Mouse (Mus musculus): ENCODE data around the gene Fnd3c2. TPM values are rescaled to one million over a fixed set of nuclear protein-coding genes. Genes with fewer than 3 reads are reported as not detected.
"Not testable (repeated sequence)": the region's sequence is repeated elsewhere in the genome, so short reads cannot be mapped to it uniquely, and the experiment has no call there.

Gene Fnd3c2
- total RNA-seq (2021), result 1 to 10 TPM in 1 of 2 experiments, not detected in 1; 1.4 TPM
- long read RNA-seq, experiment 1, result 0 reads
- long read RNA-seq, experiment 2, result 0 reads

DNA sequence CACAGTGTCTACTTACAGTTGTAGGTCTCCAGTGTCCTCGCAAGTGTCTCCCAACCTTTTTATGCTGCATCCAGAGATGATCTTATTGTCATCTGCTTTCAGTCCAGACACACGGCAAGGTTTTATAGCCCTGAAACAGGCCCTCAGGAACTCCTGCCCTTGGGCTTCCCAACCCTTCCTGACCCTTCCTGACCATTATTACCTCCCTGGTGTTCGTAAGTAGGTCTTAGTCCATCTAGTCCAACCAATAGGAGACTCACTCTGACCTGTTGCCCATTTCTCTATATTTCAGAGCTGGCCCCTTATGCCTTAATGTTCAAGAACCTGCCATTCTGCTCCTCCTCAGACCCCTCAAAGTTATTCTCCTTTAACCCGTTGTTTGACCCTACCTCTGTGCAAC is at the start of gene Fnd3c2:
Fnd3c2 (minus strand) TSS at position 101 of the 400 bp plus-strand sequence.
- DNase-seq, result no peak

DNA sequence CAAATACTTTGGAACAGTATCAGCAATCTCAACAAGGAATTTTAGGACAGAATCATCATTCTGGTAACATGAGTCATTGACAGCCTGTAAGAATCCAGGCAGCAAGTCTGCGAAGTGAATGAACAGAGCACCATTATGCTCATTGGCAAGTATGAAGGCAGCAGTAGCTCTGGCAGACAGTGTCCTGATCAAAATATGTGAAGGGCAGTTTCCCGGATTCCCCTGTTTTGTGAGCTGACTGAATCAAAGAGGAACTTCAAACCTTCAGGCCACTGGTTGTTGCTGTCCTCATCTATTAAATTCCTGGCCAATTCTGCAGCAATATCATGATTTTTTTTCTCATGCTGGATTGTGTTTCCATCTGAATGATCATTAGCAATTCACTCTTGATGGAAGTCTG is 29.3 kb upstream of the Fnd3c2 start:
- DNase-seq, result no peak

DNA sequence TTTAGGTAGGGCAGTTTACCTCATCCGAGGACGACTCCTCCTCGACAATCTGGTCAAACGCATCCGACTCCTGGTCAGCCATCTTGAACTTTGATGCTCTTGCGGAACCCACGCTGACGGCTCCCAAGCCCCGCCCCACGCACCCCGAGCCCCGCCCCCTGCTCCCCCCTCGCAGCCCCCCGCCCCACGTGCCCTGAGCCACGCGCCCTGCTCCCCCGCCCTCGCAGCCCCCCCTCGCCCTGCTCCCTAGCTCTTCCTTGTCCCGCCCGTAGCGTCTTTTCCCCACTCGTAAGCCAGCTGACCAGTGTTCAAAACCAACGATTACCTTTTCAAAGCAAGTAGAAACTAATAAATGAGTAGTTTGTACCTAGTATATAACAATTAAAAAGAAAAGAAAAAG is 34.1 kb downstream of the Fnd3c2 start, which contains the start of gene Taf9b:
Taf9b (minus strand) TSS at position 101 of the 400 bp plus-strand sequence.
- no peak for DNase-seq

DNA sequence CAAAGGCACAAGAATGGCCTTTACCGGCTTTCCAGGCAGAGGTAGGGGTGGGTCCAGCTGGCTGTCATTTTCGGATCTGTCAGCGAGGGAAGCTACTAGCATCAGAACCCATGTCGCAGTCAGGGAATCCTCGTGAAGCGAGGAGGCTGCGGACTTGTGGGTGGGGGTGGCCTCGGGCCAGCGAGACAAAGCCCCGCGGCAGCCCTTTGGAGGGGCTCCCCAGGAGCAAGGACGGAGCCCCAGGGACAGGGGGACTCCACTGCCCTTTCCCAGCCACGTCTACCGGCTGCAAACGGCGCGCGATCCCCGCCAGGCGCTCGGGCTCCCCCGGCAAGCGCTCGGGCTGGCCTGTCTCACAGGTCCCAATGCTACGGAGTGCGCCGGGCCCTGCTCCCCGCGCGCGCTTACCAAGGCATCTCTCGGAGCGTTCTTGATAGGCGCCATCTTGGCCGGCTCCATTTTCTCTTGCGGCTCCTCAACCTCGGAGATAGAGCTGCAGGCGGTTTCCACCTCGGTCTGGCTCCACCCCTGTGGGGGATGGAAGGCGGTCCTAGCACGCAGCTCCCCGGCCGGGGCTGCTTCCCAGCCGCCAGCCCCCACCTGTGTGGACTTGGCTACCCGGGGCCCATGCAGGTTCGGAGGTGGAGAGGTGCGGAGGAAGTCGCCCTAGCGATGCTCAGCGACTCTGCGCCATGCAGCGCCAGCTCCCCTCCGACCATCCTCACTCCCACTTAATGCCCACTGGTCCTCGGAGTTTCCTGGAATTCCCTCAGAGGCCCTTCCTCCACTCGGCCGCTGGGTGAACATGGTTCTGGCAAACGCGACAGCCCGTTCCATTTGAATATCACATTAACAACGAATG is 35.8 kb downstream of the Fnd3c2 start:
- peak; percentile 54 for DNase-seq

DNA sequence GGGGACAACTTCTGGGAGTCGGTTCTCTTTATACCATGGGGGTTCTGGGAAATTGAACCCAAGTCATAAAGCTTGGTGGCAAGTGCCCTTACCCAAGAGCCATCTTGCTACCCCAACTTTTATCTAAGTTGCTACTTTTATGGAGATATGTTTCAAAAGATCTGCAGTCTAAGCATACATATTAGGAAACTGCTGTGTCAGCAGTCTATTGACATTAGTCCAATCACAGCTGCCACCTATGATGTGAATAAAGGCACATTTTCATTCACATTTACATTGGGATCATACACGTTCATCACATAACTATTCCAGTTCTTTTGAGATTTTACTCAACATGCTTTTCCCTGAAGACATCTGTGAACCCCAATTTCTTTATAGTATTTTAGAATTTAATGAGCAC is 46.1 kb downstream of the Fnd3c2 start:
- no peak for DNase-seq

DNA sequence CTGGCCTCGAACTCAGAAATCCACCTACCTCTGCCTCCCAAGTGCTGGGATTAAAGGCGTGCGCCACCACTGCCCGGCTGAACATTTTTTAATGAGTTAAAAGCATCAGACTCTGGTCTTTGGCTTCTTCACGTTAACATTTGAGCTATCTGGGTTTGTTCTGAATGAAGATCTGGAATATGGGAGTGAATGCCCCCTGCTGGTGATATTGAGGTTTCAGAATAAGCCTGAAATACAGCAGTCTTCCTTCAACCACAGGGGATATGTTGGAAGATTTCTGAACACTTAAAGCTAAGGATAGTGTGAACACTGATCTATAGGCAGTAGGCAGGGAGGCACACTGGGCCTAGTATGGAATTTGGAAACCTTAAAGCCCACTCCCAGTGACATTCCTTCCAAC is 56.3 kb downstream of the Fnd3c2 start:
- no peak for DNase-seq

DNA sequence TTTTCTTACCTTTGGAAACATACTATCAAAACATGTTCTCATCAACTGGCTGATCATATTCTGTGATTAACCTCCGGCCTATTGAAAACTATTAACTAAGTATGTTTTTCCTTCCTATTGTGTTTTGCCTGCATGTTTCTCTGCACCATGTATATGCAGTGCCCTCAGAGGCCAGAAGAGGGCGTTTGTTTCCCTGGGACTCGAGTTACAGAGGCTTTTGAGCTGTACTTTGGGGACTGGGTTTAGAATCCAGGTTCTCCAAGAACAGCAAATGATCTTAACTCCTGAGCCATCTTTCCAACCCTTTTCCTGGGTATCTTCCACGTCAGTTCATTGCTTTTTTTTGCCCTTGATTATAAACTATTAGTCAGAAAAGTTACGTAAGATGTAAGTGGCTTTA is 57.9 kb downstream of the Fnd3c2 start:
- no peak for DNase-seq

DNA sequence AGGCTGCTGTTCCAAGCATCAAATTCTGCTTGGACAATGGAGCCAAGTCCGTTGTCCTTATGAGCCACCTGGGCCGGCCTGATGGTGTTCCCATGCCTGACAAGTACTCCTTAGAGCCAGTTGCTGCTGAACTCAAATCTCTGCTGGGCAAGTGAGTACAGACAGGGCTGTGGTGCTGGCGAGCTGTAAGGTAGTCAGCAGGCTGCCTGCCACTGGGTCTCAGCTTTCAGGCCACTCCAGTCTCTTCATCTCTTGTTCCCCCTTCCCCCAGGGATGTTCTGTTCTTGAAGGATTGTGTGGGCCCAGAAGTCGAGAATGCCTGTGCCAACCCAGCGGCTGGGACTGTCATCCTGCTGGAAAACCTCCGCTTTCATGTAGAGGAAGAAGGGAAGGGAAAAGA is 60.8 kb downstream of the Fnd3c2 start:
- not testable (repeated sequence) for DNase-seq

DNA sequence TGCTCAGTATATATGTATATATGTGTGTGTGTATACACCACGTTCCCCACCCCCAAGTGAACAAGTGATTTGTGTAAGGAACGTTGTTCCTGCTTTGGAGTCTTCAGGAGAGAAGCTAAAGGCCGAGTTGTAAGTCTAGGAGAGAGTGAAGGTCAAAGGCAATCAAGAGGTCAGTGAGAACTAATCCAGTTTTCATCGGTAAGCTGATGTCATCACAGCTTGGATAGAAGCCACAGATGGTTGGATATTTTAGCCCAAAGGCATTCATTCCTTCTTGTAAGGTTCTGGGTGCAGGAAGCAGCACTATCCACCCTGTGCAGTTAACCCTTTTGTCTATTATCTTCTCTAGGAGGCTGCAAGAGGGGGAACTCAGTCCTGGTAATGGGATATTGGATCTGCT is 65.1 kb downstream of the Fnd3c2 start:
- no peak for DNase-seq

DNA sequence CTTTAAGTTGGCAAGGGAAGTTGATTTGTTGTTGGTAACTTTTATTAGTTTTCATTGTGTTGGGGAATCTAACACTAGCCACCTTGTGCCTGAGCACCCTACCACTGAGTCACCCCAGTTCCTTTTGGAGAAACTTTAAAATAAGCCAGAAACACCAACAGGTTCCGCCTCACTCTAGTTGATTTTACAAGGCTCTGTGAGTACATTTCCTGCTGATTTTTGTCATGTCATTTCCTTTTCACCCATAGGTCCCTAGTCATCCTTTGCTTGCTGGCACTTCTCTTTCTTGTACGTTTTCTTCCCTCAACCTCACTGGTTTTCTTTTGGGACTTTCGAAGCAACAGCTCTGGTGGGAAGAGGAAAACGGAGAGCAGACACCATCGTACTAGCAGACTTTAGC is 65.8 kb downstream of the Fnd3c2 start:
- no peak for DNase-seq

DNA sequence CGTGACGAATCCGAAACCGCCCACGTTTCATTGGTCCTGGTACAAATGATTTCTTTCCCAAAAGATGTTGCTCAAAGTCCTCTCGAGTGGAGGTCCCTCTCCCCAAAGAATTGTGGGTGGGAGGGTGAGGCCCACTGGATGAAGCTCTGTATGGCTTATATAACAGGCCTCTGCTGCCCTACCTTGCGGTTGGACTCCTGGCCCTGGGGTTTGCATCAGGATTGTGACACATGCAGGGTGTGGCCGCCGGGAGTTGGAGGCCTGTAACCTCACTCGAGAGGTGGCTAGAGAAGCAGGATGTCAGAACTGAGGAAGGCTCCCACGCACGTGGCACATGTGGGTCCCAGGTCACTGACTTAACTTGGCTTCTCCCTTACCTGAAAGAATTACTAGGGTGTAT is 67.4 kb downstream of the Fnd3c2 start:
- peak; percentile 6 for DNase-seq

DNA sequence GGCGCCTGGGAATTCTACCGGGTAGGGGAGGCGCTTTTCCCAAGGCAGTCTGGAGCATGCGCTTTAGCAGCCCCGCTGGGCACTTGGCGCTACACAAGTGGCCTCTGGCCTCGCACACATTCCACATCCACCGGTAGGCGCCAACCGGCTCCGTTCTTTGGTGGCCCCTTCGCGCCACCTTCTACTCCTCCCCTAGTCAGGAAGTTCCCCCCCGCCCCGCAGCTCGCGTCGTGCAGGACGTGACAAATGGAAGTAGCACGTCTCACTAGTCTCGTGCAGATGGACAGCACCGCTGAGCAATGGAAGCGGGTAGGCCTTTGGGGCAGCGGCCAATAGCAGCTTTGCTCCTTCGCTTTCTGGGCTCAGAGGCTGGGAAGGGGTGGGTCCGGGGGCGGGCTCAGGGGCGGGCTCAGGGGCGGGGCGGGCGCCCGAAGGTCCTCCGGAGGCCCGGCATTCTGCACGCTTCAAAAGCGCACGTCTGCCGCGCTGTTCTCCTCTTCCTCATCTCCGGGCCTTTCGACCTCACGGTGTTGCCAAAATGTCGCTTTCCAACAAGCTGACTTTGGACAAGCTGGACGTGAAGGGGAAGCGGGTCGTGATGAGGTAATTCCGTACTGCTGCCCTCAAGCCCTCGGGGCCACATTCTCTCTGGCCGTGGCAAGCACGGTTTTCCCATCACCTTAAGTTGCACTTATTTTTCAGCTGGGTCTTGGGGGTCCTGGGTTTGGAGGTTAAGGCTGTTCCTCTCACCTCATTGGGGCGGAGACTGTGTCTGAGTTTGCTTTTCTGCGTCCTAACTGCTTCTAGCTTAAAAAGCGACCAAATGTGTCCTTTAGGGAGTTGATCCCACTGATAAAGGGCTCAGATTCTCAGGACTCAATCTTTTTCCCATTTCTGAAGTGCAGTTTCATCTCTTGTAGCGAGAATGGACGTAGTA is 68.2 kb downstream of the Fnd3c2 start, which contains the start of gene Pgk1:
Pgk1 (plus strand) TSS at position 388 of the 937 bp plus-strand sequence.
- DNase-seq, result peak; percentile 81

DNA sequence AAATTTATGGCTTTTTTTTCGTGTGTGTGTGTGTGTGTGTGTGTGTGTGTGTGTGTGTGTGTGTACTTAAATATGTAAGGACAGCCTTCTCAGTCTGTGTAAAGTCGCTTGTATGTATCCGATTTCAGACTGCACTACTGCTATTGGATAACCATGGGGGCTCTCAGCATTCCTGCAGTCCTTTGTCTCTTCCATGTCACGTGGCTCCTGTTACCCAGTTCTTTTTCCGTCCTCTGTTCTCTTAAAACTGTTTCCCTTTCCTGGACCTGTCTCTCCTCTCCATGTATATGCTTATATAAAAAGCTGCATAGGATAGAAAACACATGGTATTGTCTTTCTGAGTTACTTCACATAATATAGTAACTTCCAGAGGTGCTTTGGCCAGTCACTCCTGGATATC is 69.5 kb downstream of the Fnd3c2 start:
- no peak for DNase-seq

Other genes starting within 250 kb of the Fnd3c2 start
- gene Magt1, start 243.5 kb downstream of the Fnd3c2 start, total RNA-seq (2021), result 10 to 100 TPM; 28.6 to 31.1 TPM
- 100 to 1,000 TPM; 764 to 877 TPM for gene Cox7b, start 239.7 kb downstream of the Fnd3c2 start, total RNA-seq (2021)
- gene Atp7a, start 228.1 kb downstream of the Fnd3c2 start, total RNA-seq (2021), result 10 to 100 TPM; 16.2 to 18.2 TPM
- under 1 TPM; 0.70 to 0.82 TPM for gene Tlr13, start 112.2 kb downstream of the Fnd3c2 start, total RNA-seq (2021)
- gene Pgk1, start 68.3 kb downstream of the Fnd3c2 start, total RNA-seq (2021), result 1,000 to 10,000 TPM; 1,018 to 1,356 TPM
- gene Taf9b, start 34.2 kb downstream of the Fnd3c2 start, total RNA-seq (2021), result 1 to 10 TPM; 8.7 to 9.5 TPM
- gene Fndc3c1, start 230.0 kb upstream of the Fnd3c2 start, total RNA-seq (2021), result 10 to 100 TPM; 21.8 to 44.6 TPM